Mouse (Mus musculus): ENCODE data around the gene Ano1. TPM values are rescaled to one million over a fixed set of nuclear protein-coding genes. Genes with fewer than 3 reads are reported as not detected.

Ano1 gene
- polyA plus RNA-seq, 1 experiment from 2014 or later, result 69.8 TPM

GRCm38 (mm10) chr7:144630622-144631021 lies 121.2 kb downstream of the Ano1 start:
- H3K9me3 ChIP-seq (ENCODE audit: control insufficient read depth, low read depth, low read length), result no peaks in the 10 kb centered on the region
- no peak overlapping the region for H3K4me3 ChIP-seq (ENCODE audit: low read depth, low read length)
- peaks cover 12% of the 10 kb centered on the region for H3K4me1 ChIP-seq (ENCODE audit: control insufficient read depth, insufficient read depth, low read length)
- no peak overlapping the region for H3K9ac ChIP-seq (replicated peaks; ENCODE audit: low read depth, low read length)
- no peak overlapping the region for H3K27ac ChIP-seq (ENCODE audit: low read length)
- WGBS, result 63% methylated on average over 3 of the region's 3 CpGs
- no peak for ATAC-seq (ENCODE audit: insufficient number of reproducible peaks, insufficient read depth, low FRiP score, low read depth)
- H3K27me3 ChIP-seq (ENCODE audit: control insufficient read depth, insufficient read depth, low read length), result no peaks in the 10 kb centered on the region
- H3K4me2 ChIP-seq (replicated peaks; ENCODE audit: low read depth, low read length), result no peak overlapping the region
- peaks cover 4% of the 10 kb centered on the region for H3K36me3 ChIP-seq (ENCODE audit: control insufficient read depth, insufficient read depth, low read length)

GRCm38 (mm10) chr7:144628334-144628915 lies 123.3 kb downstream of the Ano1 start:
- Histone ChIP-seq H3K36me3 (ENCODE audit: control insufficient read depth, insufficient read depth, low read length) (peaks cover under 1% of the 10 kb centered on the region), H3K4me3 (ENCODE audit: low read depth, low read length) (no peak overlapping the region), H3K9ac (replicated peaks; ENCODE audit: low read depth, low read length) (no peak overlapping the region), H3K27ac (ENCODE audit: low read length) (peak overlapping the region; percentile 35; the same call in 1 of the 2 replicates), H3K27me3 (ENCODE audit: control insufficient read depth, insufficient read depth, low read length) (no peaks in the 10 kb centered on the region), H3K4me1 (ENCODE audit: control insufficient read depth, insufficient read depth, low read length) (peaks cover 12% of the 10 kb centered on the region), H3K4me2 (replicated peaks; ENCODE audit: low read depth, low read length) (no peak overlapping the region), H3K9me3 (ENCODE audit: control insufficient read depth, low read depth, low read length) (no peaks in the 10 kb centered on the region)
- peak; percentile 44; the same call in 1 of the 2 replicates for ATAC-seq (ENCODE audit: insufficient number of reproducible peaks, insufficient read depth, low FRiP score, low read depth)
- 13% methylated on average over 3 of the region's 3 CpGs for WGBS

- H3K4me3 ChIP-seq (ENCODE audit: low read depth, low read length), result no peak overlapping the region
- peaks cover 12% of the 10 kb centered on the region for H3K4me1 ChIP-seq (ENCODE audit: control insufficient read depth, insufficient read depth, low read length)
- H3K4me2 ChIP-seq (replicated peaks; ENCODE audit: low read depth, low read length), result no peak overlapping the region
- H3K9me3 ChIP-seq (ENCODE audit: control insufficient read depth, low read depth, low read length), result no peaks in the 10 kb centered on the region
- 34% methylated on average over 13 of the region's 13 CpGs for WGBS
- H3K27ac ChIP-seq (ENCODE audit: low read length), result peak overlapping the region; percentile 35; the same call in 1 of the 2 replicates
- no peak overlapping the region for H3K9ac ChIP-seq (replicated peaks; ENCODE audit: low read depth, low read length)
- H3K36me3 ChIP-seq (ENCODE audit: control insufficient read depth, insufficient read depth, low read length), result peaks cover 3% of the 10 kb centered on the region
- peak; percentile 18; the same call in 1 of the 2 replicates for ATAC-seq (ENCODE audit: insufficient number of reproducible peaks, insufficient read depth, low FRiP score, low read depth)
- no peaks in the 10 kb centered on the region for H3K27me3 ChIP-seq (ENCODE audit: control insufficient read depth, insufficient read depth, low read length)
These were observed 124.0 kb downstream of the Ano1 start for GRCm38 (mm10) chr7:144627606-144628333.

- Histone ChIP-seq H3K4me2 (replicated peaks; ENCODE audit: low read depth, low read length) (no peak overlapping the region), H3K9me3 (ENCODE audit: control insufficient read depth, low read depth, low read length) (no peaks in the 10 kb centered on the region), H3K4me3 (ENCODE audit: low read depth, low read length) (no peak overlapping the region), H3K27me3 (ENCODE audit: control insufficient read depth, insufficient read depth, low read length) (no peaks in the 10 kb centered on the region), H3K9ac (replicated peaks; ENCODE audit: low read depth, low read length) (no peak overlapping the region), H3K4me1 (ENCODE audit: control insufficient read depth, insufficient read depth, low read length) (peaks cover 12% of the 10 kb centered on the region), H3K36me3 (ENCODE audit: control insufficient read depth, insufficient read depth, low read length) (peaks cover 3% of the 10 kb centered on the region; the same call in 1 of the 2 replicates), H3K27ac (ENCODE audit: low read length) (no peak overlapping the region)
- no peak for ATAC-seq (ENCODE audit: insufficient number of reproducible peaks, insufficient read depth, low FRiP score, low read depth)
- WGBS, result 94% methylated on average over 2 of the region's 2 CpGs
These were observed 125.7 kb downstream of the Ano1 start for GRCm38 (mm10) chr7:144626042-144626441.

GRCm38 (mm10) chr7:144620721-144621681 lies 130.8 kb downstream of the Ano1 start:
- no peak for ATAC-seq (ENCODE audit: insufficient number of reproducible peaks, insufficient read depth, low FRiP score, low read depth)
- Histone ChIP-seq H3K9me3 (ENCODE audit: control insufficient read depth, low read depth, low read length) (no peaks in the 10 kb centered on the region), H3K36me3 (ENCODE audit: control insufficient read depth, insufficient read depth, low read length) (peaks cover 3% of the 10 kb centered on the region; the same call in 1 of the 2 replicates), H3K9ac (replicated peaks; ENCODE audit: low read depth, low read length) (no peak overlapping the region), H3K4me2 (replicated peaks; ENCODE audit: low read depth, low read length) (no peak overlapping the region), H3K27me3 (ENCODE audit: control insufficient read depth, insufficient read depth, low read length) (no peaks in the 10 kb centered on the region), H3K4me3 (ENCODE audit: low read depth, low read length) (no peak overlapping the region), H3K4me1 (ENCODE audit: control insufficient read depth, insufficient read depth, low read length) (no peaks in the 10 kb centered on the region), H3K27ac (ENCODE audit: low read length) (no peak overlapping the region)
- WGBS, result 69% methylated on average over 22 of the region's 22 CpGs

GRCm38 (mm10) chr7:144620315-144620714 lies 131.5 kb downstream of the Ano1 start:
- Histone ChIP-seq H3K9ac (replicated peaks; ENCODE audit: low read depth, low read length) (no peak overlapping the region), H3K27me3 (ENCODE audit: control insufficient read depth, insufficient read depth, low read length) (no peaks in the 10 kb centered on the region), H3K36me3 (ENCODE audit: control insufficient read depth, insufficient read depth, low read length) (peaks cover 3% of the 10 kb centered on the region; the same call in 1 of the 2 replicates), H3K9me3 (ENCODE audit: control insufficient read depth, low read depth, low read length) (no peaks in the 10 kb centered on the region), H3K27ac (ENCODE audit: low read length) (no peak overlapping the region), H3K4me3 (ENCODE audit: low read depth, low read length) (no peak overlapping the region), H3K4me1 (ENCODE audit: control insufficient read depth, insufficient read depth, low read length) (no peaks in the 10 kb centered on the region), H3K4me2 (replicated peaks; ENCODE audit: low read depth, low read length) (no peak overlapping the region)
- no peak for ATAC-seq (ENCODE audit: insufficient number of reproducible peaks, insufficient read depth, low FRiP score, low read depth)

- H3K27ac ChIP-seq (ENCODE audit: low read length), result no peak overlapping the region
- H3K4me2 ChIP-seq (replicated peaks; ENCODE audit: low read depth, low read length), result no peak overlapping the region
- H3K4me3 ChIP-seq (ENCODE audit: low read depth, low read length), result no peak overlapping the region
- ATAC-seq (ENCODE audit: insufficient number of reproducible peaks, insufficient read depth, low FRiP score, low read depth), result no peak
- 73% methylated on average over 6 of the region's 6 CpGs for WGBS
- no peaks in the 10 kb centered on the region for H3K4me1 ChIP-seq (ENCODE audit: control insufficient read depth, insufficient read depth, low read length)
- peaks cover 6% of the 10 kb centered on the region; the same call in 1 of the 2 replicates for H3K36me3 ChIP-seq (ENCODE audit: control insufficient read depth, insufficient read depth, low read length)
- no peaks in the 10 kb centered on the region for H3K9me3 ChIP-seq (ENCODE audit: control insufficient read depth, low read depth, low read length)
- no peak overlapping the region for H3K9ac ChIP-seq (replicated peaks; ENCODE audit: low read depth, low read length)
- H3K27me3 ChIP-seq (ENCODE audit: control insufficient read depth, insufficient read depth, low read length), result no peaks in the 10 kb centered on the region
These were observed 136.4 kb downstream of the Ano1 start for GRCm38 (mm10) chr7:144615343-144615742.

- Histone ChIP-seq H3K27ac (ENCODE audit: low read length) (no peak overlapping the region), H3K36me3 (ENCODE audit: control insufficient read depth, insufficient read depth, low read length) (peaks cover 6% of the 10 kb centered on the region; the same call in 1 of the 2 replicates), H3K4me2 (replicated peaks; ENCODE audit: low read depth, low read length) (no peak overlapping the region), H3K27me3 (ENCODE audit: control insufficient read depth, insufficient read depth, low read length) (no peaks in the 10 kb centered on the region), H3K9me3 (ENCODE audit: control insufficient read depth, low read depth, low read length) (no peaks in the 10 kb centered on the region), H3K4me3 (ENCODE audit: low read depth, low read length) (no peak overlapping the region), H3K9ac (replicated peaks; ENCODE audit: low read depth, low read length) (no peak overlapping the region), H3K4me1 (ENCODE audit: control insufficient read depth, insufficient read depth, low read length) (no peaks in the 10 kb centered on the region)
- 89% methylated on average over 4 of the region's 4 CpGs for WGBS
- no peak for ATAC-seq (ENCODE audit: insufficient number of reproducible peaks, insufficient read depth, low FRiP score, low read depth)
These were observed 138.9 kb downstream of the Ano1 start for GRCm38 (mm10) chr7:144612829-144613228.

Measured in stomach, embryonic 14.5 days (tissue).